Mouse (Mus musculus) hindbrain, embryonic 13.5 days (tissue): Measurements from ENCODE around the gene Prss56. TPM values are rescaled to one million over a fixed set of nuclear protein-coding genes. Genes with fewer than 3 reads are reported as not detected.
A peak's percentile ranks its signal among the peaks of the same experiment; 100 is the strongest.

ENCODE experiments used
- ATAC-seq: fragments of 200-750 bp; cut with Nextera tagmentation; 2 replicates; pipeline ENCODE4 v1.8.0; 2017; ENCODE audit warnings: moderate TSS enrichment; ENCODE audit not compliant: low FRiP score
- H3K27ac ChIP-seq: fragments of 300-500 bp; sonication (generic); 2 replicates; pipeline ENCODE4 v1.5.1; 2015; ENCODE audit warnings: inconsistent platforms, mild to moderate bottlenecking, moderate library complexity
- H3K27me3 ChIP-seq: fragments of 300-500 bp; sonication (generic); 2 replicates; pipeline ENCODE4 v1.6.1; 2015; ENCODE audit warnings: mild to moderate bottlenecking, inconsistent platforms
- H3K36me3 ChIP-seq: fragments of 300-500 bp; sonication (generic); 2 replicates; pipeline ENCODE4 v1.6.1; 2015; ENCODE audit warnings: mild to moderate bottlenecking, inconsistent platforms
- H3K4me1 ChIP-seq: fragments of 300-500 bp; sonication (generic); replicated peaks from 2 replicates; pipeline ENCODE4 v1.6.1; 2015; ENCODE audit warnings: inconsistent platforms
- H3K4me2 ChIP-seq: fragments of 300-500 bp; sonication (generic); 2 replicates; pipeline ENCODE4 v1.6.1; 2015; ENCODE audit warnings: inconsistent platforms, mild to moderate bottlenecking, moderate library complexity
- H3K4me3 ChIP-seq: fragments of 300-500 bp; sonication (generic); 2 replicates; pipeline ENCODE4 v1.5.1; 2015; ENCODE audit warnings: mild to moderate bottlenecking, inconsistent platforms
- H3K9ac ChIP-seq: fragments of 300-500 bp; sonication (generic); 2 replicates; pipeline ENCODE4 v1.6.1; 2015; ENCODE audit warnings: mild to moderate bottlenecking, inconsistent platforms
- H3K9me3 ChIP-seq: fragments of 300-500 bp; sonication (generic); 2 replicates; pipeline ENCODE4 v1.6.1; 2016; ENCODE audit warnings: inconsistent platforms
- WGBS: fragments of 180-500 bp; shearing (Covaris S2); methylation state at CpG from one replicate; pipeline ENCODE4 v1.1.7; 2015; 5-methylcytosine and 5-hydroxymethylcytosine counted together
- polyA plus RNA-seq: library from polyadenylated mRNA; unstranded; fragments of >200 nt; fragmentation: Nextera tagmentation; extraction: Ambion mirVana; gene quantifications from 2 replicates; pipeline ENCODE4 v1.2.1, GENCODE M21; 2015

The Prss56 gene
- polyA plus RNA-seq, 1 experiment from 2014 or later, result 9.0 TPM

DNA sequence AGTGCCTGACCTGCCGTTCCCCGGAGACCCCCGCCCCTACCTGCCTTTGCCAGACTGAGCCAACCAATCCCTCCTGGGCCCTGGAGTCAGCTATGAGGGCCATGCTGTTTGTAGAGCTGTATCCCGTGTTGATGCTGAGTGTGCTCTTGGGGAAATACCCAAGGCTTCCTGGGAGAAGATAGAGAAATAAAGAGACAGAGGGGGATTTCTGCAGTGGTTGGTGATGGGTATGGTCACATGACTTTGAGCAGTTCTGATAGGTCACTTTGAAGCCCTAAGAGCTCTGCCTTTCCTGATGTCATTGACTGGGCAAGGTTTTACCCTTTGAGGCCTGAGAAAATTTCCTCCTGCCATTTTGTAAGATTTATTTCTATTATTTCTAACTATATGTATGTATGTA, 28.3 kb downstream of the Prss56 start:
- H3K36me3 ChIP-seq, result no peaks in the 10 kb centered on the region
- WGBS, result 95% methylated on average over 4 of the region's 4 CpGs
- no peak for ATAC-seq
- H3K9ac ChIP-seq, result no peak overlapping the region
- H3K4me3 ChIP-seq, result no peak overlapping the region
- H3K27me3 ChIP-seq, result peaks cover 26% of the 10 kb centered on the region
- H3K9me3 ChIP-seq, result no peaks in the 10 kb centered on the region
- no peak overlapping the region for H3K27ac ChIP-seq
- H3K4me1 ChIP-seq, result peaks cover 28% of the 10 kb centered on the region
- no peak overlapping the region for H3K4me2 ChIP-seq

DNA sequence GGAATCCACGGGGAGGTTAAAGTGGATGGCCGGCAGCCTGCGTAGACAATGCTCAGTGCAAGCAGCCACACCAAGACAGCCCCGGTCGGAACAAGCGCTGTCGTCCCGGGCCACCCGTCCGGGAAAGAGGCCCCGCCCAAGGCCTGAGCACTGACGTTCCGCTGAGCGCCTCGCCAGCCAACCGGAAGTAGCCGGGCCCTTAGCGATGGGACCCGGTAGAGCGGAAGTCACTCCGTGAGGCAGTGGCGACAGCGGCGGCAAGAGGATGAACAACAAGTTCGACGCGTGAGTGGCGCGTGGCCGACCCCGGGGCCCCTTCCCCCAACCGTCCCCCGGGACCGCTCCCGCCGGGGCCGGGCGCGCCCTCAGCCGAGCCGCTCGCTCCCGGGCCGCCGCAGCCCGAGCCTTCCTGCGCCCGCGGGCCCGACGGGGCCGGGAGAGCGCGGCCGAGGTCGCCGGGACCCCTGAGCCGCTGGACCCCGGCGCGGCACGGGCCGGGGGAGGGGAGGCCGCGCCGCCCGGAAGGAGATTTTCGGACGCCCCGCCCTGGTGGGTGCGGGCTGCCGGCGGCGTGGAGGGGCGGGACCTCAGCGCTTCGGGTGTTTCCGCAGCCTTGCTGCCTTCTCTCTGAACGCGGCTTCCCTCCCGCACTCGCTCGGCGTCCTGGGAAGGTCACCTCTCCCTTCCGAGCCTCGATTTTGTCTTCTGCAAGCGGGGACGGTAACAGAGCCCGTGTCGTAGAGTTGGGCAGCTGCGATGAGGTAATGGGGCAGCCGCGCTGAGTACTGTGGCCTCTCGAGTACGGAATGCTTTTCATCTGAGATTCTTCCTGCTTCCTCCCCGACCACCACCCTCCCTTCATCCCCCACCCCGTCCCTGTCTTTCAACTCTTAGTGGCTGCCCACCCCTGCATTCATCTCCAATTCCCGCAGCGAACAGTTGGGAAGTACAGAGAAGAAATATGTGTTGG, 30.9 kb downstream of the Prss56 start, which contains the start of gene Eif4e2:
Gene Eif4e2, plus strand, starts transcription at position 180 of the 970 bp plus-strand sequence.
- Histone ChIP-seq H3K4me3 (peak within 1 kb of the TSS; percentile 84), H3K27ac (peak within 1 kb of the TSS; percentile 98), H3K4me1 (peaks cover 47% of the 10 kb centered on the region), H3K9me3 (no peaks in the 10 kb centered on the region), H3K36me3 (no peaks in the 10 kb centered on the region), H3K27me3 (peaks cover under 1% of the 10 kb centered on the region; the same call in 1 of the 2 replicates), H3K9ac (peak within 1 kb of the TSS; percentile 95), H3K4me2 (peak within 1 kb of the TSS; percentile 74)
- WGBS, result under 1% methylated on average over 90 of the region's 99 CpGs
- peak; percentile 98 for ATAC-seq

DNA sequence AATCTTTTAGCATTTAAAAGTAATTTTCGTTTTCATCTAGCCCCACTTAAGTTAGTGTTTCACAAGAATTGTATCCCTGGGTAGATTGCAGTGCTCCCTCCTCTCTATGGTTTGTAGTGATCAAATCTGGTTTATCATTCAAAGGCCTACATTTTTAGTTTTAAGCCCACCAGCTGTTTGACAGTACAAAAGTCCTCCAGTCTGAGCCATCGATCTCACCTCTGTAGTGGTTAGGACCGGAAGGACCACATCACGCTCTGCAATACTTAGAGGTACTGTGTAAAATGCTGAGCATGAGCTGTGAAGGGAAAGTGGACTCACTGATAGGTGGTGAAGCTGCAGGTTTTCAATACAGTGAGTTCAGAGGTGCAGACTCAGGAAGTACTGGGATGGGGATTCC, 31.6 kb downstream of the Prss56 start:
- Histone ChIP-seq H3K27ac (peak overlapping the region; percentile 98), H3K36me3 (peaks cover 6% of the 10 kb centered on the region), H3K4me2 (peak overlapping the region; percentile 74), H3K27me3 (no peaks in the 10 kb centered on the region), H3K4me3 (peak overlapping the region; percentile 84), H3K4me1 (peaks cover 47% of the 10 kb centered on the region), H3K9ac (peak overlapping the region; percentile 95), H3K9me3 (no peaks in the 10 kb centered on the region)
- ATAC-seq, result no peak
- WGBS, result 31% methylated on average over 4 of the region's 4 CpGs

DNA sequence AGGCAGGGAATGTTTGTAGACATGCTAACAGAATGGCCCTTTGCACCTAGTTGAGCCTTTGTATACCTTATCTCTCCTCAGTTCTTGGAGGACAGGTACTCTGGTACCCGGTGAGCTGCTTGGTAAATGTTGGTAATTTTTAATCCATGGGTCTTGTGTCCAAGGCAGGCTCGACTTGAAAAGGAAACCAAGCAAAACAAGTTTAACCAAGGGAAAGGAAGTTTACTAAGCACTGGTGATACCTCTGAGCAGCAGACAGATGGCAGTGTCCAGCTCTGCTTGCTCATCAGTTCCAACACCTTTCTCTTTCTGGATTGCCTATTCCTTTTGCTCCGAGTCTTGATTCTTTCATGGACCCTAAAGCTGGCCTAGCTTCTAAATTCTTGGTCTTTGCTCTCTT, 34.8 kb downstream of the Prss56 start:
- H3K27ac ChIP-seq, result no peak overlapping the region
- 54% methylated on average over 3 of the region's 3 CpGs for WGBS
- ATAC-seq, result no peak
- H3K4me2 ChIP-seq, result no peak overlapping the region
- no peak overlapping the region for H3K4me3 ChIP-seq
- H3K27me3 ChIP-seq, result no peaks in the 10 kb centered on the region
- H3K4me1 ChIP-seq, result peaks cover 44% of the 10 kb centered on the region
- no peaks in the 10 kb centered on the region for H3K9me3 ChIP-seq
- H3K36me3 ChIP-seq, result peaks cover 38% of the 10 kb centered on the region
- no peak overlapping the region for H3K9ac ChIP-seq

DNA sequence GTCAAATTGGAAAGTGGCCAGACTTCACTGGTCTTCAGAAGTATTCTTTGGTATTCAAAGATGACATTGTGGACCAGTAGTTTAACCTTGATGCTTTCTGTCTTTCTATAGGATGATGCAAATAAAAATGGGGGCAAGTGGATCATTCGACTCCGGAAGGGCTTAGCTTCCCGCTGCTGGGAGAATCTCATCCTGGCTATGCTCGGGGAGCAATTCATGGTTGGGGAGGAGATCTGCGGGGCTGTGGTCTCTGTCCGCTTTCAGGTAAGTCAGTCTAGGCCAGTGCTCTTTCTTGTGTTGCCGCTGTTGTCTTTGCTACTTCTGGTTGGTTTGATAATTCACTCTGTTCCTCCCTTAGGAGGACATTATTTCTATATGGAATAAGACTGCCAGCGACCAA, 42.6 kb downstream of the Prss56 start:
- no peak overlapping the region for H3K27ac ChIP-seq
- no peaks in the 10 kb centered on the region for H3K9me3 ChIP-seq
- H3K4me2 ChIP-seq, result no peak overlapping the region
- WGBS, result 97% methylated on average over 8 of the region's 8 CpGs
- no peak overlapping the region for H3K4me3 ChIP-seq
- peaks cover 98% of the 10 kb centered on the region for H3K36me3 ChIP-seq
- no peaks in the 10 kb centered on the region for H3K4me1 ChIP-seq
- H3K9ac ChIP-seq, result no peak overlapping the region
- no peak for ATAC-seq
- H3K27me3 ChIP-seq, result no peaks in the 10 kb centered on the region

DNA sequence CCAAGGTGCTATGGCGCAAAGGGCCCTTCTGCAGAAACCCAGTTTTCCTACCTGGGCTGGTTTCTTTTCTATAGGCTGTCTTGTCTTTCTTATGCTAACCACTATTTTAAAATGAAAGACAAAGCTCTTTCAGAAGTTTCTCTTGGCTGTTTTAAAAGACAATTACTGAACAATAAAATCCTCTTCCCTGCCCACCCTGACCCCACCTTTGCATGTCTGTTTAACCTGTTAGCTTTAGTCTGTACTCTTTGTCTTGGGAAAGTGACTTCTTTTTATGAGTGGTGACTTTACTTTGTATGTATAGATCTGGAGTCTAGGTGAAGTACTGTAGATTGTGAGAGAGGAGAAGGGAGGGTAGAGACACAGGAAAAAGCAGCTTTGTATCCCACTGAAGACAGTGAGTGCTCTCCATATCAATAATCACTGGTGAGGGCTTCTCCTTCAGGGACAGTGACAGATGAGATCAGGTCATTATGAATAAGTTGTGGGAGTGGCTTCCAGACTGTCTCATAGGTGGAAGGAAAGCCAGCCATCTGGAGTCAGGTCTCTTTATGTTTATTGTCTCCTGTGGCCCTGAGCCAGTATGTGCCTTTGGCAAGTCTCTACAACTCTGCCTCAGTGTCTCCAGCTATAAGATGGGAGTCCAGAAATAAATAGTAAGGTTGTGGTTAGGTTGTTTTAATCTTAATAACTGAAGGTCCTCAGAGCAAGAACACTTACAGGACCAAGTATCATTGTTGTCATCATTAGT, 43.5 kb downstream of the Prss56 start:
- WGBS, result 100% methylated on average over 1 of the region's 1 CpGs
- peaks cover 96% of the 10 kb centered on the region for H3K36me3 ChIP-seq
- no peak for ATAC-seq
- H3K4me3 ChIP-seq, result no peak overlapping the region
- no peaks in the 10 kb centered on the region for H3K4me1 ChIP-seq
- no peak overlapping the region for H3K27ac ChIP-seq
- H3K4me2 ChIP-seq, result no peak overlapping the region
- H3K9me3 ChIP-seq, result no peaks in the 10 kb centered on the region
- H3K27me3 ChIP-seq, result no peaks in the 10 kb centered on the region
- no peak overlapping the region for H3K9ac ChIP-seq

DNA sequence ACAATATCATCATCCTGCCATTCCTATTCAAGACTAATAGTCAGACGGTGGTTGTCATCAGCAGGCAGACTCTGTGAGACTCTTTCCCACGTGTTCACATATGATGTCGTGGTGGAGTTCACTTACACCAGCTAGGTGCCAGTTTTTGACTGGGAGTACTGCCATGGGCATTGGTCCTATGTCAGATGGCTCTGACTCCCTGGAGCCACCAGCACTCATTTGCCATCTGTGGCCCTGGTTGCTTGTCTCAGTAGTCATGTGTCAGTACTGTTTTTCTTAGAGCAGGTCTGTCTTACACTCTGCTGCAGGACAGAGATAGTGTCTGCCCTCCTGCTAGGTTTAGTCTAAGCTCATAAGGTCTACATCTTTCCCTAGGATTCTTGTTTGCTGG, 44.0 kb downstream of the Prss56 start:
- no peak for ATAC-seq
- 88% methylated on average over 3 of the region's 3 CpGs for WGBS
- H3K36me3 ChIP-seq, result peaks cover 96% of the 10 kb centered on the region
- H3K4me2 ChIP-seq, result no peak overlapping the region
- no peaks in the 10 kb centered on the region for H3K27me3 ChIP-seq
- H3K4me3 ChIP-seq, result no peak overlapping the region
- H3K9me3 ChIP-seq, result no peaks in the 10 kb centered on the region
- no peak overlapping the region for H3K9ac ChIP-seq
- H3K4me1 ChIP-seq, result no peaks in the 10 kb centered on the region
- no peak overlapping the region for H3K27ac ChIP-seq

DNA sequence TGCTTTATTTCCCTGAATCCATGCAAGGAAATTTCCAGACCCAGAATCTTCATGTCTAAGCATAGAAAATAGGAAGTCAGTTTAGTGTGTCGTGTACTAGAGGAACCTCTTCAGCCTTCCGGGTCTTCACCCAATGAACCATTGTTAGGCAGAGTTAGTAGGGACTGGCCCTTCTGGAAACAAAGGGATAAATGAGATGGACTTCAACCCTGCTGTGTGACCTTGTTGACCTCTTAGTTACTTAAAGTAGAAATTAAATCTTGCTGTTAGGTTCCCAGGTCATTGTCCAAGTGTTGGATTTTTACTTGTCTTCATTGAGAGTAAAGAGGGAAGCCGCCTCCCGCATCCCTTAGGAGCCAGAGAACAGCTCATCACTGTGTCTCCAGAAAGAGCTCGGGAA, 47.5 kb downstream of the Prss56 start:
- ATAC-seq, result no peak
- WGBS, result 64% methylated on average over 5 of the region's 5 CpGs
- H3K36me3 ChIP-seq, result peaks cover 96% of the 10 kb centered on the region

DNA sequence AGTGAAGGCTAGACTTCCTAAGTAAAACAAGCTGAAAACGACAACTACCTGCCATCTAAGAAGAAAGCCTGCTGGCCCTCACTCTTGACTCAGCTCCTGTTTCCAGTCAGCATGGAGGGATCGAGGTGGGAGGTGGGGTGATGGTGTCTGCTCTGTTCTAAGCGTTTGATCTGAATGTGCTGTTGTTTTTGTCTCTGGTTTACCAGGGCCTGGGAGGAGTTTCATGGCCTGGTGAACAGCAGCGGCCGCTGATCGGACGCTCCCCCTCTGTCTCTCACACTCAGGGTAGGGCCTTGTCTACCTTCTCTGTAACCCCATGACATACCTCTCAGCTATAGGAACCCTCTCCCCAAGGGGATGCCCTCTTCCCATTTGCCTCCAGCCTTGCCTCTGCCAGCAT, 49.1 kb downstream of the Prss56 start:
- Histone ChIP-seq H3K4me3 (no peak overlapping the region), H3K27ac (no peak overlapping the region), H3K9me3 (no peaks in the 10 kb centered on the region), H3K4me2 (no peak overlapping the region), H3K9ac (no peak overlapping the region), H3K27me3 (no peaks in the 10 kb centered on the region), H3K4me1 (no peaks in the 10 kb centered on the region), H3K36me3 (peaks cover 96% of the 10 kb centered on the region)
- WGBS, result 78% methylated on average over 7 of the region's 7 CpGs
- ATAC-seq, result no peak

More for the DNA sequence above, 47.5 kb downstream of the Prss56 start:
- Histone ChIP-seq H3K27ac (no peak overlapping the region), H3K4me2 (no peak overlapping the region), H3K9me3 (no peaks in the 10 kb centered on the region), H3K4me1 (no peaks in the 10 kb centered on the region), H3K27me3 (no peaks in the 10 kb centered on the region), H3K4me3 (no peak overlapping the region), H3K9ac (no peak overlapping the region)

Other genes with a start within 250 kb of the Prss56 start
- gene Alppl2, start 93.4 kb upstream of the Prss56 start, polyA plus RNA-seq, result not detected in 2 replicates
- gene Alpi, start 81.7 kb upstream of the Prss56 start, polyA plus RNA-seq, result not detected in 2 replicates
- gene Akp3, start 58.3 kb upstream of the Prss56 start, polyA plus RNA-seq, result not detected in 2 replicates
- gene Ecel1, start 26.8 kb upstream of the Prss56 start, polyA plus RNA-seq, result 33.1 and 35.5 TPM in 2 replicates
- 0.05 TPM in 1 of 2 replicates, not detected in the other for gene Chrnd, start 7.3 kb downstream of the Prss56 start, polyA plus RNA-seq
- 0.35 and 0.58 TPM in 2 replicates for gene Chrng, start 21.3 kb downstream of the Prss56 start, polyA plus RNA-seq
- 105 and 106 TPM in 2 replicates for gene Eif4e2, start 30.6 kb downstream of the Prss56 start, polyA plus RNA-seq
- gene Efhd1, start 81.0 kb downstream of the Prss56 start, polyA plus RNA-seq, result 1.3 and 1.5 TPM in 2 replicates
- 75.2 and 79.7 TPM in 2 replicates for gene Gigyf2, start 143.7 kb downstream of the Prss56 start, polyA plus RNA-seq
- 13.8 and 31.2 TPM in 2 replicates for gene Kcnj13, start 211.4 kb downstream of the Prss56 start, polyA plus RNA-seq